Mouse (Mus musculus) heart, adult 2 months (tissue): ENCODE measurements around the gene Bmpr1b.

Experiments
- CTCF ChIP-seq: fragments of 200-600 bp; IDR thresholded peaks from 2 replicates; pipeline ENCODE4 v1.8.1; 2022; ENCODE audit warnings: antibody characterized with exemption, mild to moderate bottlenecking, moderate library complexity
- POLR2A ChIP-seq: fragments of 200-500 bp; IDR thresholded peaks from 2 replicates; pipeline ENCODE4 v1.6.1; 2011; ENCODE audit warnings: mild to moderate bottlenecking, low read depth, low read length, control low read depth; ENCODE audit not compliant: insufficient read depth

DNA sequence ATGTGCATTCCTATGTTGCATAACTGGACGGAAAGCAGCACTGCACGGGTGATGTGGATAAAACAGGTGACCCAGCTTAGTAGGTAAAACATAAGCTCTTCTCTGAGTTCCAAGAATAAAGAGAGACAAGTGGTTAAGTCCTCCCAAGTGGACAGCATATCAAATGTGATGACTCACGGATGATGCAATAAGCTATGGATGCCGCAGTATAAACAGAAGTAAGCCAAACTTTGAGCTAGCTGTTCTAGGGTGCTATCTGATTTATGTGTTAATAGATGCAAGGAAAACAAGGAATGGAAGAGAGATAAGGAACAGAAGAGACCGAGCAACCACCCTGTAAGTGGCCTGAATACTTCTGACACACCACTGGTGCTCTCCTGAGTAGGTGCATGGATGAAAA lies 120.1 kb downstream of the Bmpr1b start:
- TF ChIP-seq CTCF (no peak), POLR2A (no peak)
